Mouse (Mus musculus) gastrocnemius, adult 2 months (tissue): ENCODE results near the gene Fam83c. TPM values are rescaled to one million over a fixed set of nuclear protein-coding genes. Genes with fewer than 3 reads are reported as not detected.

Experiments used
- DNase-seq: peaks from one replicate; pipeline ENCODE4 v3.0.0; 2022
- H3K27ac ChIP-seq: fragments of 200-600 bp; 2 replicates; pipeline ENCODE4 v1.8.1; 2022; ENCODE audit warnings: mild to moderate bottlenecking
- H3K4me3 ChIP-seq: fragments of 200-600 bp; 2 replicates; pipeline ENCODE4 v1.8.1; 2022; ENCODE audit warnings: mild to moderate bottlenecking, moderate library complexity
- CTCF ChIP-seq: fragments of 200-600 bp; IDR thresholded peaks from 2 replicates; pipeline ENCODE4 v1.8.1; 2022; ENCODE audit warnings: antibody characterized with exemption, mild to moderate bottlenecking, moderate library complexity
- intact Hi-C: fragments of 180-260 bp; cut with DNase I; formaldehyde crosslinking; loops from one replicate; pipeline ENCODE4 v1.15.1; 2025
- long read RNA-seq, 2 experiments: library from polyadenylated mRNA; stranded (forward); transcript quantifications; one replicate each; pipeline ENCODE4 v2.0.0; 2021
- total RNA-seq, 2 experiments: library from RNA; stranded (reverse); gene quantifications; 2 replicates each; pipeline ENCODE4 v1.2.3; 2021

The Fam83c gene
- not detected for total RNA-seq
- long read RNA-seq, experiment 1, result 0 reads
- long read RNA-seq, experiment 2, result 0 reads

DNA sequence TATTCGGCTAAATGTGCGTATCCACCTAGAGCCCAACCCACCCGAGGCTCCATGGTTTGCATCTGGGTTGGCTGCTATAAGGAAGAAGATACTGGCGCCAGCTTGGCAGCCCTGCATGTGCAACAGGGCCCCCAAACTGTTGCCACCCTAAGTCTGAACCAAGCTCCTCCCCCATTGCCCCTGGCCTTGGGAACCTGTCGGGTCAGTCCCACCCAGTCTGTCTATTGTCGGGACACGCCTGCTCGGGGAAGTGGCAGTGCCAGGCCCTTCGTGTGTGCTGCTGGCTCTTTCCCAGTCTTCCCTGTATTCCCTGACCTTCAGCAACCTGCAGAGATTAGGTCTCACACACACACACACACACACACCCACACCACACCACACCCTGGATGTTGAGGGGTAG lies at the start of gene Fam83c:
Gene Fam83c (minus strand): TSS at position 123 of the 400 bp plus-strand sequence.
- no peak for TF ChIP-seq CTCF

GRCm38 (mm10) chr2:155882087-155882486 lies 47.4 kb upstream of the Fam83c start:
- no peak overlapping the region; the same call in 1 of the 2 replicates for H3K27ac ChIP-seq

More for the DNA sequence above, at the start of gene Fam83c:
- Histone ChIP-seq H3K27ac (no peak within 1 kb of the TSS), H3K4me3 (no peak within 1 kb of the TSS)
- intact Hi-C loops, result no loop called here
- DNase-seq, result no peak

DNA sequence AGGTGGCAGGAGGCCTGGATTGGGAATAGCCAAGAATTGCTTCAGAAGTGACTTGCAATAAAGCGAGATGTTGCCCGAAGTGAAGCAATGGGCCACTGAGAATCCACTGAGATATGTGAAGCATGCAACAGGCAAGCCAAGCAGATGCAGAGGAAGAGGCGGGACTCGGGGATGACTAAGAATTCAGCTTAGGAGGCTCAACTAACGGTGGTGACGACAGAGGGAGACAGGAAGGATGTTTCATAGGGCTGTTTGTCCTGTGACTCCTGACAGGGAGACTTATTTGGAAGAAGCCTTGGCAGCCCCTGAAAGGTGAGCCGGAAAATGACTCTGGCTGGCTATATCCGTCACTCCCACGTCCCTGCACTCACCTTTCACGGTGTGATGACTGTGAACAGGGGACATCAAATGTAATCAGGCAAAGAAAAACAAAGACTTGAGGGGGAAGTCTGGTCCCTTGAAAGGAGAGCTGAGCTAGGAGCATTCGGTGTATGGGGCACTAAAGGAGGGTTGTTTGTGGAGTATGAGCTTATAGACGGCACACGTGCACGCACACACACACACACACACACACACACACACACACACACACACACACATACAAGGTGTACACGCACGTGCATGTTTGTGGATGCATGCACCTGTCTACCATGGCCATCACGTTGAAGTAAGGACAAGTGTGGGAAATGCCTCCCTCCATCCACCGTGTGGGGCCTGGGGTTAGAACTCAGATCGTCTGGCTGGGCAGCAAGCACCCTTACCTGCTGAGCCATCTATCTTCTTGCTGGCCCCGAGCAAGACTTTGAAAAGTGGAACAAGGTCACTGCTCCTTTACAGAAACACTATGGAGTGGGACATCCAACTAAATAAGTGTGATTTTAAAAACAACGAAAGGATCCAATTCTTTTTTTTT lies 44.6 kb upstream of the Fam83c start:
- H3K27ac ChIP-seq, result peak overlapping the region; percentile 55
- no peak for TF ChIP-seq CTCF
- DNase-seq, result peak; percentile 23
- H3K4me3 ChIP-seq, result no peak overlapping the region
- intact Hi-C loops, result no loop called here

More at GRCm38 (mm10) chr2:155882087-155882486, 47.4 kb upstream of the Fam83c start:
- DNase-seq, result no peak
- TF ChIP-seq CTCF, result no peak
- intact Hi-C loops, result no loop called here
- no peak overlapping the region for H3K4me3 ChIP-seq

DNA sequence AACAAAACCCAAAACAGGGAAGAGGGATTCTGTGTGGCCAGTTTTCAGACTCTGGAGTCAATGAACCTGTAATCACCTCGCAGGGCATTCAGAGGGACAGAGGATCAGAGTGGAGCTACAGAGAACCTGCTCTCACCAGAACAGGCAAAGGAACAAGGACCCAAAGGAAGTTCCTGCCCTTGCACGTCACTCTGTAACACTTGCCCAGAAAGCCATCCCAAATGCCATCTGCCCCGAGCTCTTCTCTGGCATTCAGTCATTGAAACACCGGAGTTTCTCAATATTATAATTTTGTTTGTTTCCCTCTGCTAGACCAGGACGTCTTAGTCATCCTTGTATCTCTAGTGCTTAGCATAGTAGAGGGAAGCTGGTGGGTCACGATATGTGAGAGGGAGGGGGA lies 39.0 kb upstream of the Fam83c start:
- intact Hi-C loops, result no loop called here
- H3K4me3 ChIP-seq, result no peak overlapping the region
- DNase-seq, result no peak
- TF ChIP-seq CTCF, result no peak
- H3K27ac ChIP-seq, result no peak overlapping the region

DNA sequence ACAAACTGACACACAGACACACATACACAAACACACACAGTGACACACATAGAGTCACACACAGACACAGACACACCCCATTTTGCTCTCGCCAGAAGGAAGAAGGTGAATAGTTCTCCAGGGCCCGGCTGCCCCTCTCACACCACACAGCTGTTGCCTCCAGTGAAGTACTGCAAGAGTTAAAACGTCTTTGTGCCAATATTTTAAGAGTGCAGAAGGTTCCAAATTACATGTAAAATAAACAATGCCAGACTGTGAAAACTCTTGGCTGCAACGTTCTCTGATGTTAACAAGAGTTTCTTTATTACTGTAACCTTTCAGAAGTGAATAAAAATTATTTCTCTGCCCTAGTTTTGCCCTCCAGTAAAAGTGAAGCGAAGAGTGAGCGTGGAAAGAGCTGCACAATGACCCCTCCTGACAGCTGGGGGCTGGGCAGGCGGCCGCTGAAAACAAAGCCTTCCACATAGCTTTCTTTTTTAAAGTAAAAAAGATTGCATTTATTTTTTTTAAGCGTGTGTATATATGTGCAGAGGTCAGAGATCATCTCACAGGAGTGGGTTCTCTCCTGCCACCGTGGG lies 38.4 kb upstream of the Fam83c start:
- intact Hi-C loops, result no loop called here
- H3K27ac ChIP-seq, result no peak overlapping the region
- H3K4me3 ChIP-seq, result no peak overlapping the region
- DNase-seq, result no peak
- no peak for TF ChIP-seq CTCF

DNA sequence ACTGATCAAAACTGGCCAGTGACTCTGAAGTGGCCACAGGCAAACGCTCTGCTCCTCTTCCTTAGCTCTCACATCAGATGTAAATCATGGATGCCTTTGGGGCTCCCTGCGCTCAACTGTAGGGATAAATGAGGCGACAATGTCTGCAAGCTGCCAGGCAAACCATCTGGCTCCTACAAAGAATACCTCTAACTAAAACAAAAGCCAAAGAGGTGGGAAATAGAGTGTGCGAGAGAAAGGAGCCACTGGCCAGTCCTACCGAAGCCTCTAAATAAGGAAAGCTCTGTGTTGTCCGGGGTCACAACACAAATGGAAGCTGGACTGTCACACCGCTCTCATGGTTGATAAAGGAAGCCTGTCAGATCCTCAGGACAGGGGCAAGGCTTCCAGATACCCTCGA lies 37.8 kb upstream of the Fam83c start:
- DNase-seq, result no peak
- no peak for TF ChIP-seq CTCF
- intact Hi-C loops, result no loop called here
- H3K4me3 ChIP-seq, result no peak overlapping the region
- H3K27ac ChIP-seq, result no peak overlapping the region

DNA sequence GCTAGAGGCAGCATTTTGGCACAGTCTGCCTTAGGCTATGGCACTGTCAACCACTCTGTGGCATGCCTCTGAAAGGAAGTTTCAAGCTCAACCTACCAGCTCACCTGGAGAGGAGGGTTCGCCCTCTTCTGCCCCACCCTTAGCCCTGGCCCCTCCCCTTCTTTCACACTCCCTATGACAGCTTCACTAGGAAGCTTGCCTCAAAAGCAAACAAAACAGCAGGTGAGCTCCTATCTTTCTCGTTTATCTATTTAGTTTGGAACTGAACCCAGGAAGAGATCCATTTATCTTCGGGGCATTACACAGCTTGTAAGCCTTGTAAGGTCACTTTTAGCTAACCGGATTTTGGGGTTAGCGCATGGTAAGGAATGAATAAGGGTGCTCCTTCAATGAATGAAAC lies 35.1 kb upstream of the Fam83c start:
- no peak for TF ChIP-seq CTCF
- H3K4me3 ChIP-seq, result no peak overlapping the region

GRCm38 (mm10) chr2:155868320-155868719 lies 33.7 kb upstream of the Fam83c start:
- DNase-seq, result no peak
- TF ChIP-seq CTCF, result no peak
- no peak overlapping the region for H3K4me3 ChIP-seq
- intact Hi-C loops, result no loop called here
- no peak overlapping the region for H3K27ac ChIP-seq

More for the DNA sequence above, 35.1 kb upstream of the Fam83c start:
- DNase-seq, result no peak
- H3K27ac ChIP-seq, result no peak overlapping the region
- intact Hi-C loops, result no loop called here

DNA sequence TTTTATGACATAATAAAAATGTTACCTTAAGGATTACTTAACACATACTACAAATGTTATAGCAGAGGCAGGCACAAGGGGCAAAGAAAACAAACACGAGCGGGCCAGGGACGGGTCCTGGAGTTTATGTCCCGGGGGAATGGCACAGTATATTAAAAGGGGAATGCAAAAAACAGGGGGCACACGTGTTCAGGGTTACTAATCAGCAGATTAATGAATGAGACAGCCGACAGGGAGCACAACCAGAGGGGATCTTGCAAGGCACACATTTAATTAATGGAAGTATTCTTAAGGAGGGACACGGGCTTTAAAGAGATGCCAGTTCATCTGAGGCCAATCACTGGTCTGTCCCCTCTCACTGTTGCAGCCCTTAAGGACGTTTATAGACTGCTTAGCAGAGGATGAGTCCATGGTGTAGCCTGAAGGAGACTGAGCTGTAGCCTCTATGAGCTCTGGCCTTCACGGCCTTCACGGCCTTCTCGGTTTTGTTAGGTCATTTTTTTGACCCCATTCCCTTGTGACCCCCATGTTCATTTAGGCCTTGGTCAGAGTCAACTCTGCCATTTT lies 28.7 kb upstream of the Fam83c start:
- intact Hi-C loops, result no loop called here
- TF ChIP-seq CTCF, result no peak
- Histone ChIP-seq H3K4me3 (no peak overlapping the region), H3K27ac (no peak overlapping the region)
- DNase-seq, result no peak

DNA sequence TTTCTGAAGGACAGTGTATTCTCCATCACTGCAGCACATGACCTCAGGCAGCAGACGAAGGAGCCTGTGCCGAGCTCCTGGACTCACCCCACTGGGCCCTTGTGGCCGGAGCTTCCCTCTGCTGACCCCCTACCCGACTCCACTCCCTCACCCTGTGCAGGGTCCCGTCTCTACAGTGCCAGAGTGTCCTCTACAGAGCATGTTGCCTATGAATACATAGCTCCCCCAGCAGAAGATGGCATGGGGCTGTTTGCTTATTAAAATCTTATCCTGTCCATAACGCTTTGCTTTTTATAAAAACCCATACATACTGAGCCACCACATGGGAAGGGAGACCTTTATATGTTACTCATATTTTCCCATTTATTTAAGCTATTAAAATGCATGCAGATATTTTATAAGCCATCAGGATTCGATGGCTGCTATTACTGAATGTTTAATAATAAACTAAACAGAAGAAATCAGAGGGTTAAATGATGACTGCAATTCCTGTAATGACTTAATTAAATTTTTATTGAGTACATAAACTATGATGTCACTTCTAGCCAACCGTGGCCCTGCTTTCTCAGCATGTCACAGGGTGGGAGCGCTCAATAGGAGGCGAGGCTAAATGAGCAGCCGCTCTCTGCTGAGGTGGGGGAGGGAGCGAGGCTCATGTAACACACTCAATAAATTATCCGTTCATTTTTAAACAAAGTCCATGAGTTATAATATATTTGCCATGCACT lies 28.1 kb upstream of the Fam83c start:
- no peak for TF ChIP-seq CTCF
- no peak for DNase-seq
- no peak overlapping the region for H3K4me3 ChIP-seq
- H3K27ac ChIP-seq, result no peak overlapping the region
- intact Hi-C loops, result no loop called here

- no peak for TF ChIP-seq CTCF
- intact Hi-C loops, result no loop called here
- no peak for DNase-seq
- Histone ChIP-seq H3K27ac (no peak overlapping the region), H3K4me3 (no peak overlapping the region)
Observed at GRCm38 (mm10) chr2:155861581-155861980, 26.9 kb upstream of the Fam83c start.

- DNase-seq, result no peak
- H3K27ac ChIP-seq, result no peak overlapping the region
- intact Hi-C loops, result no loop called here
- no peak overlapping the region for H3K4me3 ChIP-seq
- TF ChIP-seq CTCF, result no peak
Observed at GRCm38 (mm10) chr2:155860102-155860501, 25.4 kb upstream of the Fam83c start.

DNA sequence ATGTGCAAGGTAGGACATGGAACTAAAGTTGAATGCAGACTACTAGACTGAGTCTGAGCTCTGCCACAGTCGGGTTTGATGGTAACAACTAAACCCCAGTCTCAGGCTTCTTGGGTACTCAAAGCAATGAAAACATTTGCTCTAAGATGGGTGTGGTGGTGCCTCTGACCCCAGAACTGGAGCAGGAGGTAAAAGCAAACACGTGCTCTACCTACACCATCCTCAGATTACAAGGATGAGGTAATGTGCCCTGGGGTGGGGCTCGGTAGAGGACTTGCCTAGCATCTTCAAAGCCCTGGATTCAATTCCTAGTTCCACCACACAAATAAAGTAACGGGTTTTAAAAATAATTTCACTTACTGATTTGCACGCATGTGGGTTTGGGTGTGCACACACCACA lies 17.9 kb upstream of the Fam83c start:
- H3K27ac ChIP-seq, result no peak overlapping the region
- intact Hi-C loops, result no loop called here
- H3K4me3 ChIP-seq, result no peak overlapping the region
- DNase-seq, result no peak
- no peak for TF ChIP-seq CTCF
